19 mouse cellular contexts compared by ENCODE assay signal in the genomic region with DNA sequence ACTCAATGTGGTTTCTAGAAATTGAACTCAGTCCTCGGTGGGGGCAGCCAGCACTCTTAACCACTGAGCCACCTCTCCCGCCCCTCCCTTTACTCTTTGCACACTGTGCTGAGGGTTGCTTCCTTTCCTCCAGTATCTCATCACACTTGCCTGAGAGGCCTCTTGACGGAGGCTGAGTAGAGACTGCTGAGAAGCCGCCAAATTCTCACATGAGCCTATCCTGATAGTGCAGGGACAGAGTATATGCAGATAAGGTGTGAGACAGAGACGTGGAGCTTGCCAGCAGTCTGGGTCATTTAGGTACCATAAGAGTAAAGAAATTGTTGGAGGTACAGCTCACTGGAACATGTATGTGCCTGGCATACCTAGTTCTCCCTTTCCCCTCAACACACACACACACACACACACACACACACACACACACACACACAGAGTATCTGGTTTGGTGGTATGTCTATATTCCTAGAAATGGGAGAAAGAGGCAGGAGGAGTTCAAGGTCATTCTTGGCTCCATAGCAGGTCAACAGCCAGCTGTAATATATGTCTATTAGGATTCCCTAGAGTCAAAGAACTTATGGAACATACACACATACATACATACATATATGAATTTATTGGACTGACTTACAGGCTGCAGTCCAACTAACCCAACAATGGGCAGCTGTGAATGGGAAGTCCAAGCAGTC. TPM values are rescaled to one million over a fixed set of nuclear protein-coding genes. Genes with fewer than 3 reads are reported as not detected.
DNase-seq lines count a peak whose midpoint lies in the region; ATAC-seq and TF ChIP-seq lines count a peak whose summit lies in the region.
"Had no signal": no experiment of that assay in that cellular context is flagged by ENCODE, and none has a peak within 500 bp of the region (broad histone marks: within the 10 kb centered on the region; RNA-seq: fewer than 3 reads in every experiment).

No protein-coding gene starts in this region.

- WGBS in lung, postnatal 0 days: 44% methylated on average over 5 of the region's 5 CpGs
- 18% methylated on average over 5 of the region's 5 CpGs for WGBS in liver, embryonic 12.5 days (ENCODE audit: insufficient replicate concordance)
- 71% methylated on average over 5 of the region's 5 CpGs for WGBS in stomach, embryonic 15.5 days
- WGBS in hindbrain, embryonic 16.5 days: 87% methylated on average over 5 of the region's 5 CpGs

- no peaks in the 10 kb centered on the region for H3K36me3 ChIP-seq in lung, postnatal 0 days (ENCODE audit: insufficient read depth, low read length)
- no peaks in the 10 kb centered on the region for H3K36me3 ChIP-seq in liver, embryonic 12.5 days
- no peaks in the 10 kb centered on the region for H3K36me3 ChIP-seq in stomach, embryonic 15.5 days
- no peaks in the 10 kb centered on the region for H3K36me3 ChIP-seq in hindbrain, embryonic 16.5 days (ENCODE audit: control insufficient read depth, insufficient read depth, low read length)
- H3K36me3 ChIP-seq: embryonic facial prominence, embryonic 12.5 days; forebrain, embryonic 10.5 days; limb, embryonic 15.5 days; midbrain, embryonic 13.5 days had no signal

- TF ChIP-seq CTCF in lung, postnatal 0 days (IDR thresholded peaks at IDR 0.05): no peak

- TF ChIP-seq EP300 in lung, postnatal 0 days (IDR thresholded peaks at IDR 0.05): no peak

- H3K4me2 ChIP-seq in lung, postnatal 0 days (replicated peaks; ENCODE audit: low read depth, low read length): no peak overlapping the region
- peak overlapping the region; percentile 16 for H3K4me2 ChIP-seq in liver, embryonic 12.5 days
- no peak overlapping the region for H3K4me2 ChIP-seq in stomach, embryonic 15.5 days
- H3K4me2 ChIP-seq in hindbrain, embryonic 16.5 days (ENCODE audit: low read length): no peak overlapping the region
- H3K4me2 ChIP-seq: embryonic facial prominence, embryonic 12.5 days; limb, embryonic 15.5 days; midbrain, embryonic 13.5 days had no signal

- no peaks in the 10 kb centered on the region for H3K4me1 ChIP-seq in lung, postnatal 0 days (ENCODE audit: insufficient read depth, low read depth, low read length)
- H3K4me1 ChIP-seq in liver, embryonic 12.5 days: peaks cover 17% of the 10 kb centered on the region
- H3K4me1 ChIP-seq in stomach, embryonic 15.5 days: no peaks in the 10 kb centered on the region
- H3K4me1 ChIP-seq in hindbrain, embryonic 16.5 days (ENCODE audit: control insufficient read depth, insufficient read depth, low read depth, low read length): no peaks in the 10 kb centered on the region
- H3K4me1 ChIP-seq: embryonic facial prominence, embryonic 12.5 days; forebrain, embryonic 10.5 days; limb, embryonic 15.5 days; midbrain, embryonic 13.5 days had no signal

- no peaks in the 10 kb centered on the region for H3K27me3 ChIP-seq in lung, postnatal 0 days (replicated peaks; ENCODE audit: insufficient read depth, low read length)
- H3K27me3 ChIP-seq in liver, embryonic 12.5 days (replicated peaks): no peaks in the 10 kb centered on the region
- no peaks in the 10 kb centered on the region for H3K27me3 ChIP-seq in stomach, embryonic 15.5 days (replicated peaks)
- H3K27me3 ChIP-seq in hindbrain, embryonic 16.5 days (replicated peaks; ENCODE audit: control insufficient read depth, insufficient read depth, low read length): no peaks in the 10 kb centered on the region
- H3K27me3 ChIP-seq: embryonic facial prominence, embryonic 12.5 days; limb, embryonic 15.5 days; midbrain, embryonic 13.5 days had no signal

- DNase-seq in lung, postnatal 0 days (ENCODE audit: low spot score): no peak
- DNase-seq in lung, postnatal 36 days: no peak
- no peak for DNase-seq in thymus, postnatal 14 days
- DNase-seq: cerebellum, adult 11 months; gastrocnemius, postnatal 14 days; kidney, adult 9 months; right cerebral cortex, adult 18-20 months; thymus, adult 18-20 months had no signal

- H3K9me3 ChIP-seq in lung, postnatal 0 days (ENCODE audit: low read length): no peaks in the 10 kb centered on the region
- H3K9me3 ChIP-seq in liver, embryonic 12.5 days (replicated peaks): 0 out of 2 replicates have a peak, but pooled peaks cover 4% of the 10 kb centered on the region
- no peaks in the 10 kb centered on the region for H3K9me3 ChIP-seq in stomach, embryonic 15.5 days
- H3K9me3 ChIP-seq in hindbrain, embryonic 16.5 days (ENCODE audit: control insufficient read depth, low read length): peaks cover 4% of the 10 kb centered on the region
- H3K9me3 ChIP-seq: embryonic facial prominence, embryonic 12.5 days; midbrain, embryonic 13.5 days had no signal

- no peak overlapping the region for H3K9ac ChIP-seq in lung, postnatal 0 days (replicated peaks; ENCODE audit: low read depth)
- H3K9ac ChIP-seq in liver, embryonic 12.5 days: 0 out of 2 replicates have a peak overlapping the region, but pooled peaks have one; percentile 8
- no peak overlapping the region for H3K9ac ChIP-seq in stomach, embryonic 15.5 days
- no peak overlapping the region for H3K9ac ChIP-seq in hindbrain, embryonic 16.5 days (ENCODE audit: low read depth, low read length)
- H3K9ac ChIP-seq: embryonic facial prominence, embryonic 12.5 days; limb, embryonic 15.5 days; midbrain, embryonic 13.5 days had no signal

- no peak overlapping the region for H3K4me3 ChIP-seq in lung, postnatal 0 days (ENCODE audit: low read depth, low read length)
- H3K4me3 ChIP-seq in liver, embryonic 12.5 days: no peak overlapping the region
- no peak overlapping the region for H3K4me3 ChIP-seq in stomach, embryonic 15.5 days (replicated peaks)
- no peak overlapping the region for H3K4me3 ChIP-seq in hindbrain, embryonic 16.5 days (ENCODE audit: low read length)
- H3K4me3 ChIP-seq: embryonic facial prominence, embryonic 12.5 days; forebrain, embryonic 10.5 days; limb, embryonic 15.5 days; midbrain, embryonic 13.5 days had no signal

- no peak overlapping the region for H3K27ac ChIP-seq in lung, postnatal 0 days (ENCODE audit: low read length)
- H3K27ac ChIP-seq in liver, embryonic 12.5 days: peak overlapping the region; percentile 49
- H3K27ac ChIP-seq in stomach, embryonic 15.5 days: no peak overlapping the region
- no peak overlapping the region for H3K27ac ChIP-seq in hindbrain, embryonic 16.5 days (ENCODE audit: low read depth, low read length)
- H3K27ac ChIP-seq: embryonic facial prominence, embryonic 12.5 days; forebrain, embryonic 10.5 days; hindbrain, postnatal 0 days; limb, embryonic 15.5 days; midbrain, embryonic 13.5 days had no signal

- ATAC-seq in lung, postnatal 0 days: 0 out of 2 replicates have a peak, but pooled peaks have one; percentile 9
- peak; percentile 87; the same call in 1 of the 2 replicates for ATAC-seq in common myeloid progenitor, adult 5-6 weeks (replicated peaks; ENCODE audit: low read depth, poor library complexity, severe bottlenecking)
- peak; percentile 100 for ATAC-seq in liver, embryonic 12.5 days
- peak; percentile 72; the same call in 1 of the 2 replicates for ATAC-seq in stomach, embryonic 15.5 days (ENCODE audit: insufficient read depth, low FRiP score, low read depth)
- no peak for ATAC-seq in hindbrain, embryonic 16.5 days
- ATAC-seq: activated CD4-positive, CD25-positive, alpha-beta regulatory T cell, adult 4 months; CD4-positive, CD25-positive, alpha-beta regulatory T cell, adult 4 months; hindbrain, postnatal 0 days; midbrain, embryonic 13.5 days had no signal

RNA-seq across cellular contexts. Expression of a gene that starts 8.9 kb away (rescaled TPM):
- 3.6 and 5.3 TPM in 2 replicates for polyA plus RNA-seq in lung, postnatal 0 days (2015; fragmentation: Nextera tagmentation; extraction: Ambion mirVana)
- total RNA-seq in common myeloid progenitor, adult 5-6 weeks (2017): 29.9 and 31.7 TPM in 2 replicates
- 4.9 and 6.9 TPM in 2 replicates for polyA plus RNA-seq in liver, embryonic 12.5 days (2016; fragmentation: Nextera tagmentation; extraction: Ambion mirVana)
- polyA plus RNA-seq in stomach, embryonic 15.5 days (2015; fragmentation: Nextera tagmentation; extraction: Ambion mirVana): 7.6 and 9.3 TPM in 2 replicates
- polyA plus RNA-seq in hindbrain, embryonic 16.5 days (2015; fragmentation: Nextera tagmentation; extraction: Ambion mirVana): 3.0 and 3.2 TPM in 2 replicates
